Mouse (Mus musculus): ENCODE data around the gene Arhgap19. TPM values are rescaled to one million over a fixed set of nuclear protein-coding genes. Genes with fewer than 3 reads are reported as not detected.
A peak's percentile ranks its signal among the peaks of the same experiment; 100 is the strongest.

The Arhgap19 gene
- polyA plus RNA-seq, 1 experiment from 2014 or later, result 40.9 TPM

DNA sequence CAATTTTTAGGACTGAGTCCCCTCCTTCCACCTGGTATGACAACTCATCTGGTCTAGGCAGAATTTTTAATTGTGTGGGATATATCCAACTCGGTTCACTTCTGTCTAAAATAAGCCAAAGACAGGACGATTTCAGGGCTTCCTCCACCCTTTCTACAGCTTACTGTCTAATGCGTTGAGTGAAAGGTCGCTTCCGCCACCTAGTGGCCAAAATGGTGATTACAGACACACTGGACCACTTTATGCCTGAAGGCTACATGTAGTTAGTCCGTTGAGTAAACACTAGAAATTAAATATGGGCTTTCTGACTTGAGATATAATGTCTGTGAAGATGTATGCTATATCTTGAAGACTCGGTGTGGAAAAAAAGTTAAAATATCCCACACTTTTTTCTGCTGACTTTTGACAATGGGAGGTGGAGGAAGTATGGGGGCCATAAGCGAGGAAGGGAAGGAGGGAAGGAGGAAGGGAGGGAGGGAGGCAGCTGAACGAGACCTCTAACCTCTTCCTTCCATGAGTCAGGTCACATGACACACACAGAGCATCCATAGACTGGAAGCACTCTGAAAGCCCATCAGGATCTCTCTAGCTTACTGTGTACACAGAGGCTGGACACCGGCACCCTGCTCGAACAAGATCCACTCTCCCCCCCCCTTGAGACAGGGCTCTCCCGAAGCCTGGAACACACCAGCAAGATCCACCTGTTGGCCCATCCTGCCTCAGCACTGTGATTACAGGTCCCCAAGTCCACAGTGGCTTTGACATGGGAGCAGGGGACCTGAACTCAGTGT is 37.8 kb downstream of the Arhgap19 start:
- TF ChIP-seq CTCF (IDR thresholded peaks at IDR 0.05; ENCODE audit: low read depth), result peak; percentile 97
- Histone ChIP-seq H3K27me3 (ENCODE audit: insufficient read depth, low read length) (no peaks in the 10 kb centered on the region), H3K9me3 (ENCODE audit: low read depth, low read length) (no peaks in the 10 kb centered on the region), H3K4me2 (no peak overlapping the region), H3K36me3 (ENCODE audit: insufficient read depth) (peaks cover 18% of the 10 kb centered on the region; the same call in 1 of the 2 replicates), H3K4me1 (ENCODE audit: insufficient read depth) (no peaks in the 10 kb centered on the region), H3K9ac (no peak overlapping the region), H3K27ac (ENCODE audit: low read depth) (no peak overlapping the region), H3K4me3 (ENCODE audit: low read depth, low read length) (no peak overlapping the region)
- ATAC-seq (ENCODE audit: insufficient read depth) (peak; percentile 79), DNase-seq (peak; percentile 97)
- 27% methylated on average over 12 of the region's 12 CpGs for WGBS

GRCm38 (mm10) chr19:41761529-41761928 is 40.3 kb downstream of the Arhgap19 start:
- no peak overlapping the region for H3K4me3 ChIP-seq (ENCODE audit: low read depth, low read length)
- H3K9ac ChIP-seq, result no peak overlapping the region
- no peaks in the 10 kb centered on the region for H3K9me3 ChIP-seq (ENCODE audit: low read depth, low read length)
- 29% methylated on average over 9 of the region's 9 CpGs for WGBS
- peak; percentile 81 for TF ChIP-seq CTCF (IDR thresholded peaks at IDR 0.05; ENCODE audit: low read depth)
- DNase-seq, result peak; percentile 74
- H3K27me3 ChIP-seq (ENCODE audit: insufficient read depth, low read length), result no peaks in the 10 kb centered on the region
- no peaks in the 10 kb centered on the region for H3K36me3 ChIP-seq (ENCODE audit: insufficient read depth)
- H3K4me2 ChIP-seq, result no peak overlapping the region
- H3K4me1 ChIP-seq (ENCODE audit: insufficient read depth), result no peaks in the 10 kb centered on the region
- H3K27ac ChIP-seq (ENCODE audit: low read depth), result no peak overlapping the region
- no peak for ATAC-seq (ENCODE audit: insufficient read depth)

DNA sequence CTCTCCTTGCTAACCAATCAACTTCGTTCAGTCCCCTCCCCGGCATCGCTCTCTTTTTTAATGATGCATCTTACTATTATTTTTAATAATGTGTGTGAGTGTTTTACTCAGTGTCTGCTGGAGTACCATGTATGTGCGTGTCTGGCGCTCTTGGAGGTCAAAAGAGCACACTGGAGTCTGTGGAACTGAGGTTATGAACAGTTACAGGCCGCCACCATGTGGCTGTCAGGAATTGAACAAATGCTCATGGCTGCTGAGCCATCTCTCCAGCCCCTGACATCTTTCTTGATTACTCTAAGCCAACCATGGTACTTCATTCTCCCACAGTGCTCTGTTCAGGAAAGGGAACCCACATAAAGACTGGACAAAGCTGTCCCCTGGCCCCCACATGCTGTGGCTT is 42.1 kb downstream of the Arhgap19 start:
- H3K36me3 ChIP-seq (ENCODE audit: insufficient read depth), result no peaks in the 10 kb centered on the region
- H3K9ac ChIP-seq, result no peak overlapping the region
- no peak overlapping the region for H3K4me2 ChIP-seq
- H3K27ac ChIP-seq (ENCODE audit: low read depth), result no peak overlapping the region
- peak; percentile 24; the same call in 1 of the 2 replicates for TF ChIP-seq CTCF (IDR thresholded peaks at IDR 0.05; ENCODE audit: low read depth)
- H3K27me3 ChIP-seq (ENCODE audit: insufficient read depth, low read length), result no peaks in the 10 kb centered on the region
- WGBS, result 76% methylated on average over 6 of the region's 6 CpGs
- ATAC-seq (ENCODE audit: insufficient read depth) (no peak), DNase-seq (no peak)
- H3K4me1 ChIP-seq (ENCODE audit: insufficient read depth), result no peaks in the 10 kb centered on the region
- no peaks in the 10 kb centered on the region for H3K9me3 ChIP-seq (ENCODE audit: low read depth, low read length)
- no peak overlapping the region for H3K4me3 ChIP-seq (ENCODE audit: low read depth, low read length)

DNA sequence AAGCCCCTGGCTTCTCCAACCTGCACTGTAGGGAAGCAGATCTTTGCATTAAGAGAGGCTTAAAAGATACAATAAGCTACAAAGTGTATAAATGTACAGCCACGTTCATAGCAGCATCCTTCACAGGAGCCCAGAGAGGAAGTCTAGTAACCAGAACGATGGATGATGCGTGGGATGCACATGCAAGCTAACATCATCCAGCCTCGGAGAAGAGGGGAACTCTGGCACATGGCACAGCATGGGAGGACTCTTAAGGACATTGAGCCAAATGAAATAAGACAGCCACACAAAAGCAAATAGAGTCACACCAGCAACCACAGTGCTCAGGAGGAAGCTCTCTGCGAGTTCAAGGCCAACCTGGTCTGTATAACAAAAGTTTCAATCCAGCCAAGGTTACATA is 42.6 kb downstream of the Arhgap19 start:
- Histone ChIP-seq H3K4me1 (ENCODE audit: insufficient read depth) (no peaks in the 10 kb centered on the region), H3K27ac (ENCODE audit: low read depth) (no peak overlapping the region), H3K4me3 (ENCODE audit: low read depth, low read length) (no peak overlapping the region), H3K9me3 (ENCODE audit: low read depth, low read length) (no peaks in the 10 kb centered on the region), H3K27me3 (ENCODE audit: insufficient read depth, low read length) (no peaks in the 10 kb centered on the region), H3K4me2 (no peak overlapping the region), H3K36me3 (ENCODE audit: insufficient read depth) (no peaks in the 10 kb centered on the region), H3K9ac (no peak overlapping the region)
- WGBS, result 81% methylated on average over 5 of the region's 5 CpGs
- DNase-seq (no peak), ATAC-seq (ENCODE audit: insufficient read depth) (no peak)
- TF ChIP-seq CTCF (IDR thresholded peaks at IDR 0.05; ENCODE audit: low read depth), result no peak

- no peaks in the 10 kb centered on the region for H3K4me1 ChIP-seq (ENCODE audit: insufficient read depth)
- no peaks in the 10 kb centered on the region for H3K27me3 ChIP-seq (ENCODE audit: insufficient read depth, low read length)
- no peaks in the 10 kb centered on the region for H3K36me3 ChIP-seq (ENCODE audit: insufficient read depth)
- no peaks in the 10 kb centered on the region for H3K9me3 ChIP-seq (ENCODE audit: low read depth, low read length)
- H3K27ac ChIP-seq (ENCODE audit: low read depth), result no peak overlapping the region
- TF ChIP-seq CTCF (IDR thresholded peaks at IDR 0.05; ENCODE audit: low read depth), result no peak
- no peak for DNase-seq
- no peak overlapping the region for H3K4me3 ChIP-seq (ENCODE audit: low read depth, low read length)
- H3K9ac ChIP-seq, result no peak overlapping the region
- ATAC-seq (ENCODE audit: insufficient read depth), result no peak
- 76% methylated on average over 15 of the region's 15 CpGs for WGBS
- no peak overlapping the region for H3K4me2 ChIP-seq
Measured at GRCm38 (mm10) chr19:41754760-41755159, 47.1 kb downstream of the Arhgap19 start.

DNA sequence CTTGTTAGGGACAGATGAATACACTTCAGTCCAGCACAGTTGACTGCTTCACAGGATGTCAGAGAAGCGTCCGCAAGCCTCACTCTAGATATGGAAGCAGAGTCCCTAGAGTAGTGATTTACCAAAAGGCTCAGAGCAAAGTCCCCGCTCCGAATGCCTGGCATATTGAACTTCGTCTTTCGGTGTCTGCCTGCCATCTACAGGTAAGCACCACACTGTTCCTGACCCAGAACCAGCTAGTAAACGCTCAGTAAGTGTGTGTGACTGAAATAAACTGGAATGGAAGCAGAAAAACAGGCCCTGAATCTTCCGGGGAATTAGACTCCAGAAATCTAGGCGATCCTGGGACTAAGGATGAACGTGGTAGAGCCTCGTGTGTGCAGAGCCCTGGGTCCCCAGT is 49.9 kb downstream of the Arhgap19 start:
- Histone ChIP-seq H3K4me2 (no peak overlapping the region), H3K4me3 (ENCODE audit: low read depth, low read length) (no peak overlapping the region), H3K9me3 (ENCODE audit: low read depth, low read length) (no peaks in the 10 kb centered on the region), H3K36me3 (ENCODE audit: insufficient read depth) (no peaks in the 10 kb centered on the region), H3K27ac (ENCODE audit: low read depth) (no peak overlapping the region), H3K9ac (no peak overlapping the region), H3K4me1 (ENCODE audit: insufficient read depth) (no peaks in the 10 kb centered on the region), H3K27me3 (ENCODE audit: insufficient read depth, low read length) (no peaks in the 10 kb centered on the region)
- ATAC-seq (ENCODE audit: insufficient read depth) (no peak), DNase-seq (no peak)
- WGBS, result 73% methylated on average over 11 of the region's 11 CpGs
- TF ChIP-seq CTCF (IDR thresholded peaks at IDR 0.05; ENCODE audit: low read depth), result no peak

DNA sequence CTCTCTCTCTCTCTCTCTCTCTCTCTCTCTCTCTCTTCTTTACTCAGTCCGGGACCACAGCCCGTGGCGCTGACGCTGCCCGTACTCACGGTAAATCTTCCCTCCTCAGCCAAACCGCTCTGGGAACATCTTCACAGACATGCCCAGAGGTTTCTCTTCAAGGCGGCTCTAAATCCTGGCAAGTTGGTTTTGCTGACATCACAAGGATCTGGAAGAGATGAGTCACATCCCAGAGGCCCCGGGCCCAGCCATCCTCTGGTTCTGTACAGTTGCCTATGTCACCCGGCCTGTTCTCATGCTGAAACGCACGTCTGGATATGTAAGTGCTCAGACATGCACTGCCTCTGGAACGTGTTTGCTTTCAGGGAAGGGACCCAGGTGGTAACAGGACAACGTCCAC is 54.4 kb downstream of the Arhgap19 start:
- no peak for ATAC-seq (ENCODE audit: insufficient read depth)
- H3K27me3 ChIP-seq (ENCODE audit: insufficient read depth, low read length), result peaks cover 23% of the 10 kb centered on the region

More for the DNA sequence above, 54.4 kb downstream of the Arhgap19 start:
- no peaks in the 10 kb centered on the region for H3K9me3 ChIP-seq (ENCODE audit: low read depth, low read length)
- H3K9ac ChIP-seq, result no peak overlapping the region
- H3K4me2 ChIP-seq, result no peak overlapping the region
- DNase-seq, result no peak
- 90% methylated on average over 14 of the region's 14 CpGs for WGBS
- no peak overlapping the region for H3K27ac ChIP-seq (ENCODE audit: low read depth)
- TF ChIP-seq CTCF (IDR thresholded peaks at IDR 0.05; ENCODE audit: low read depth), result no peak
- H3K4me3 ChIP-seq (ENCODE audit: low read depth, low read length), result no peak overlapping the region
- H3K4me1 ChIP-seq (ENCODE audit: insufficient read depth), result peaks cover 9% of the 10 kb centered on the region
- no peaks in the 10 kb centered on the region for H3K36me3 ChIP-seq (ENCODE audit: insufficient read depth)

All from lung, embryonic 14.5 days (tissue).